Mouse (Mus musculus) central nervous system, embryonic 18 days (tissue): ENCODE measurements around the gene Abhd2. TPM values are rescaled to one million over a fixed set of nuclear protein-coding genes. Genes with fewer than 3 reads are reported as not detected.

Source experiments
- polyA plus RNA-seq: library from polyadenylated mRNA; depleted of rRNA; stranded (reverse); fragments of >200 nt; gene quantifications from 2 replicates; pipeline ENCODE4 v1.2.3, GENCODE M21; 2012; rRNA removed

The Abhd2 gene
- polyA plus RNA-seq = 18.5 and 19.8 TPM in 2 replicates

DNA sequence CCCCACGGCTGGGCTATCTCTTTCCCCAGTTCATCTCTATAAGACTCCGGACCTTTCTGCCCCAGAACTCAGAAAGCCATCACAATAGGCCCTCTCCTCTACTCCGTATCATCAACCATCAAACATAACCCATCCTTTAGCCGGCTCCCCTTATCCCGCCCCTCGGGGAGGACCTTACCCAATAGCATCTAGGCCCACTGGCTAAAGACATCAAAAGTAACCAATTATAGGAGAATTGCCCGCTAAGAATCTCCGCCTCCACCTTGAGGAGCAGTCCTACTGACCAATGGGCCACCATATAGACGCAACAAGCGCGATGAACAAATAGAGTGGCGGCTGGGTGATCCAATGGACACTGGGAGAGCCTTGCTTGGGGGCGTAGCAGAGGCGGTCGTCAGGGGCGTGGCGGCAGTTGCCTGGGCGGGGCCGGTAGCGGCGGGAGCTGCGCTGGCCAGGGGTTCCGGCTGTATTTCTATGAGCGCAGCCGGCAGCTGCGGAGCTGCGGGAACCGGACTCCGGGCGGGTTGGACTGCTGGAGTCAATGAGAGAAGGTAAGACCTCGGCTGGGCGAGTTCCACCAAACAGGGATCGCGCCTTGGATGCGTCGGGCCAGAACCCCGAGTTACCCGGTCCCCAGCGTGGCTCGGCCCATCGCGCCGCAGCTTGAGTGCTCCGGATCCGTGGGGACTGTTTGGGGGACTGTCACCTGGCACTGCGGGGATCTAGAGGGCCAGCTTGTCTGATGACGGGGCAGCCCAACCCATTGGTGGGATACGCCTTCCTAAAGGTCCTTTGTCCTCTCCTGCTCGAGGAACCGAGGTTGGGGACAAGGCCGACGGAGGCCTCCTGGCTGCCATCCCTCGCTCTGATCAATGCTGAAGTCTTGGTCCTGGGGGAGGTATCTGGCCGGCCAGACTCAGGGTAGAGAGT is at the start of gene Abhd2:
Gene Abhd2 (plus strand): TSS at position 411 of the 930 bp plus-strand sequence.

DNA sequence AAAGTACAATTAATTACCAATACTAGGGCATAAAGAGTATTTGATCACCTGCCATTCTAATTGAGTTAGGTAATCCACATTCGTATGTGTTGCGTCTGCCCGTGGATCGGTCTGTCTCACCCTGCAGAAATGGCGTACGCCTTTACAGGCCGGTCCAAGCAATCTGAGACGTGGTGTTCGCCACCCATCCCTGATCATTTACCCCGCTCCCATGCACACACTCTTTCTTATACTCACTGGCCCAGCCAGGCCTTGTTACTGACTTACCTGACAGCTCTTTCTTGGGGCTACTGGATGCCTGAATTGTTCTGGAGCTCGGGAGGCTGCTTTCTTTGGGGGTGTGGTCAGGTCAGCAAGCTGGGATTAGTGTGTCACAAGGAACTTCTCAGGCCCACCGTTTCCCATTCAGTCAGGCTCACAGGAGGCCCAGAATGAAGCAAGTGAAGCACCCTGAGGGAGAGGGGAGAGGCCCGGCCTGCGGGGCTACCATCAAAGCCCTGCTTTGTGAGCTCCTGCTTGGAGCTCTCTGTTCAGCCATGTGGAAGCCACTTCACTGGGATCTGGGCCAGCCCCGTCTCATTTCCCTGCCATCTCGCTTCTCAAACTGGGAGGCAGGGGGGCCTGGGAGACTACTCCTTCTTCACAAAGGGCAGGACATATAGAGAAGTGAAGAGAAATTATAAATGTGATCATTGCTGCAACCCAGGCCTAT is 113.6 kb downstream of the Abhd2 start, which contains the start of gene Rlbp1:
Gene Rlbp1 (minus strand): TSS at position 627 of the 712 bp plus-strand sequence.

DNA sequence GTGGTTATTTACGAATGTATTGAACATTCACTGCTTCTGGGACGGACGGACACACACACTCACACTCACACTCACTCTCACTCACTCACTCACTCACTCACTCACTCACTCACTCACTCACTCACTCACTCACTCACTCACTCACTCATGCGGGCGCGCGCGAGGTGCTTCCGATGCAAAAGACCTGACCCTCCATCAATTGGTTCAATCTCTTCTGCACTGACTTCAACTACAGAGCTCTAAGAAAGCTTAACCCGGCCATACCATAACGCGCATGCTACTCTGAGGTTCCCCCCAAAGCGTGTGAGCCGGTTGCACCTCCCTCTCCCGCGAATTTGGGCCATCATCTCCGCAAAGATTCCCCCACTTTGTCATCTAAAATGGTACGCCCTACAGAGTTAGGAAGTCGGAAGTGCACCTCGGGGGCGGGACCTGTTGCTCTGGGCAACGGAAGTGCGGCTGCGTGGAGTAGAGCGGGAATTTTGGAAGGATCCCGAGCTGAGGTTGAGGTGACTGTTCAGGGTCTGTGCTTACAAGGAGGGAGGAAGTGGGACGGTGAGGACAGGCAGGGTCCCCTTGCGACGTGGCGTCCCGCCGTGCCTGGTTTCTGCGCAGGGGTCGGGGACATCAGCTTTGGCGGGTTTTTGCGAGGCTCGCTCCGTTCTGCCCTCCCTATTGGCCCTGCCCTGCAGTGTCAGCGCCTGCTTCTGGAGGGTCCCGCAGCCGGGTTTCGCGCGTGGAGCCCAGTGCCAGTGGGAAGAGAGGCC is 119.1 kb downstream of the Abhd2 start, which contains the start of gene Fanci:
Gene Fanci (plus strand): TSS at position 47 of the 767 bp plus-strand sequence.

Other genes with a start within 250 kb of the Abhd2 start
- gene Acan, start 219.7 kb upstream of the Abhd2 start, polyA plus RNA-seq = 0.53 and 3.2 TPM in 2 replicates
- gene Hapln3, start 142.2 kb upstream of the Abhd2 start, polyA plus RNA-seq = 2.5 and 2.7 TPM in 2 replicates
- gene Mfge8, start 124.1 kb upstream of the Abhd2 start, polyA plus RNA-seq = 173 and 184 TPM in 2 replicates
- gene Rlbp1, start 113.8 kb downstream of the Abhd2 start, polyA plus RNA-seq = 43.0 and 50.9 TPM in 2 replicates
- gene Fanci, start 118.7 kb downstream of the Abhd2 start, polyA plus RNA-seq = 1.6 and 2.1 TPM in 2 replicates
- gene Polg, start 193.2 kb downstream of the Abhd2 start, polyA plus RNA-seq = 51.4 and 51.5 TPM in 2 replicates